Mouse (Mus musculus) myocyte (in vitro differentiated cells): ENCODE results near the gene Zfyve16.

Source experiments
- MAX ChIP-seq: IDR thresholded peaks from one replicate; pipeline ENCODE4 v1.6.1; 2011; ENCODE audit warnings: low read depth, mild to moderate bottlenecking, control low read depth
- MYOG ChIP-seq, 3 experiments: IDR thresholded peaks; one replicate each; pipeline ENCODE4 v1.6.1; 2011; ENCODE audit warnings: control low read depth in 2 of 3, low read depth in 2 of 3, mild to moderate bottlenecking in 2 of 3; ENCODE audit not compliant: insufficient read length in 2 of 3, control insufficient read depth in 1 of 3, insufficient read depth in 1 of 3
- POLR2A ChIP-seq: IDR thresholded peaks from one replicate; pipeline ENCODE4 v1.6.1; 2011; ENCODE audit warnings: low read depth, mild to moderate bottlenecking, control low read depth, moderate library complexity; ENCODE audit not compliant: insufficient read length
- USF1 ChIP-seq: IDR thresholded peaks from one replicate; pipeline ENCODE4 v1.6.1; 2011; ENCODE audit warnings: low read depth, mild to moderate bottlenecking, control low read depth, moderate library complexity

DNA sequence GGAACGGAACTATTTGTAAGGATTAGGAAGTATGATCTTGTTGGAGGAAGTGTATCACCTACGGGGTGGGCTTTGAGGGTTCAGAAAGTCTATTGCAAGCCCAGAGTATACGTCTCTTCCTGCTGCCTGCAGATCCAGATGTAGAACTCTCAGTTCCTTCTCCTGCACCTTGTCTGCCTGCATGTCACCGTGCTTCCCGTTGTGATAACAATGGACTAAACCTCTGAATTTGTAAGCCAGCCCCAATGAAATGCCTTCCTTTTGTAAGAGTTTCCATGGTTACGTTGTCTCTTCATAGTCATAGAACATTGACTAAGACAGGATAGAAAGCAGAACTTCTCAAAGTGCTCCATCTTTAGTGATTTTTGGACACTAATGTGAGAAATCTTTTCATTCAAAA is 46.0 kb upstream of the Zfyve16 start:
- no peak for TF ChIP-seq POLR2A
- no peak for TF ChIP-seq MYOG (IDR thresholded peaks at IDR 0.05; ENCODE audit: control insufficient read depth in 1 of 3, insufficient read depth in 1 of 3, insufficient read length in 2 of 3, low read depth in 2 of 3)
- no peak for TF ChIP-seq MAX
- no peak for TF ChIP-seq USF1
